Mouse (Mus musculus) liver, adult 2 months (tissue): ENCODE data around the gene Spaca4.

ENCODE experiments used
- CTCF ChIP-seq: fragments of 200-500 bp; IDR thresholded peaks from 2 replicates; pipeline ENCODE4 v1.5.1; 2011; ENCODE audit warnings: low read depth, low read length, control low read depth
- POLR2A ChIP-seq: fragments of 200-500 bp; IDR thresholded peaks from 2 replicates; pipeline ENCODE4 v1.6.1; 2011; ENCODE audit warnings: low read length, control low read depth; ENCODE audit not compliant: insufficient read depth; ENCODE audit errors: extremely low read depth

GRCm38 (mm10) chr7:45744387-45744786 lies 18.8 kb upstream of the Spaca4 start:
- TF ChIP-seq POLR2A (no peak), CTCF (no peak)
